Mouse (Mus musculus): ENCODE results near the gene Ankrd55. TPM values are rescaled to one million over a fixed set of nuclear protein-coding genes. Genes with fewer than 3 reads are reported as not detected.
A peak's percentile ranks its signal among the peaks of the same experiment; 100 is the strongest.
"Not testable (repeated sequence)": the region's sequence is repeated elsewhere in the genome, so short reads cannot be mapped to it uniquely, and the experiment has no call there.

Gene Ankrd55
- polyA plus RNA-seq, 1 experiment = 0.74 TPM

DNA sequence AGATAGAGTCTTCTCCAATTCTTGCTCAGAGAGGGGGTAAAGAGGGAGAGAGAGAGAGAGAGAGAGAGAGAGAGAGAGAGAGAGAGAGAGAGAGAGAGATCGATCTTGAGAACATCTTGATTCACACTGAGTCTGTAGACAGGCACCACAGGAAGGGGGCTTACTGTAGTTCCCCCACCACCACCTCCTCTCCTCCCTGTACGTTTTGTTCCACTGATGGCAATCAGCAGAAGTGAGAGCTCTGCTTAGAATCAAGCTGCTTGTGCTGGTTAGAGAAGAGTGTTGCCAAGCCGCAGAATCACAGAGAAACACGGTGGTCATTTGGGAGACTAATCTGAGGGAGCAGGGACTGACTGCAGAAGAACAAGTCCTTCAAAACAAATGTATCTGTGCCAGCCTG lies 1.7 kb downstream of the Ankrd55 start:
- no peak overlapping the region for H3K4me3 ChIP-seq (ENCODE audit: extremely low read depth, insufficient read depth, insufficient read length)
- peaks cover 13% of the 10 kb centered on the region; the same call in 1 of the 2 replicates for H3K4me1 ChIP-seq (ENCODE audit: control insufficient read depth, insufficient read depth, insufficient read length)
- H3K36me3 ChIP-seq (ENCODE audit: control insufficient read depth, insufficient read depth, low read length) = no peaks in the 10 kb centered on the region
- DNase-seq (ENCODE audit: low read depth in 1 of 2, low spot score in 2 of 2) = no peak
- no peak overlapping the region for H3K27ac ChIP-seq (ENCODE audit: insufficient read depth, low read length)
- WGBS = 63% methylated on average over 4 of the region's 4 CpGs
- no peaks in the 10 kb centered on the region for H3K27me3 ChIP-seq (ENCODE audit: control insufficient read depth, insufficient read depth, low read length)
- TF ChIP-seq POLR2A (IDR thresholded peaks at IDR 0.05; ENCODE audit: low read depth, low read length) = no peak
- TF ChIP-seq CTCF (IDR thresholded peaks at IDR 0.05; ENCODE audit: extremely low read depth, insufficient read depth, insufficient read length, insufficient replicate concordance) = no peak

DNA sequence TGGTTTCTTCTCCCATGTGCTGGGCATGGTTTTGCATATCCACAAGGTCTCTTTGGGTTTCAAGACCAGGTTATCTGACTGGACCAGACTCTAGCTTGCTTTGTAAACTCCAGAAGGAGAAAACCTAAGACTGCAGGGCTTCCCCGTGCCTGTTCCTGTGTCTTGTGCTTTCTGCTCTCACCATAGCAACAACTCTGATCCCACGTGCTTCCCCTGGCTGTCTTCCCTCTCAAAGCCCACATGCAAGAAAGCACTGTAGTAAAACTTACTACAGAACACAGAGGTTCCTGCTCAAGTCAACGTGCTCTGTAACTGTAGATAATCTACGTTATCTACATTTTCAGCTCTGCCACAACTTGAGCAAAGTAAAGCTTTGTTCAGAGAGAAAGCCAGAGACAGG lies 4.2 kb downstream of the Ankrd55 start:
- no peaks in the 10 kb centered on the region for H3K27me3 ChIP-seq (ENCODE audit: control insufficient read depth, insufficient read depth, low read length)
- no peak overlapping the region for H3K4me3 ChIP-seq (ENCODE audit: extremely low read depth, insufficient read depth, insufficient read length)
- H3K4me1 ChIP-seq (ENCODE audit: control insufficient read depth, insufficient read depth, insufficient read length) = peaks cover 13% of the 10 kb centered on the region; the same call in 1 of the 2 replicates
- 15% methylated on average over 4 of the region's 4 CpGs for WGBS
- no peak for TF ChIP-seq POLR2A (IDR thresholded peaks at IDR 0.05; ENCODE audit: low read depth, low read length)
- no peak for TF ChIP-seq CTCF (IDR thresholded peaks at IDR 0.05; ENCODE audit: extremely low read depth, insufficient read depth, insufficient read length, insufficient replicate concordance)
- DNase-seq (ENCODE audit: low read depth in 1 of 2, low spot score in 2 of 2) = no peak
- no peaks in the 10 kb centered on the region for H3K36me3 ChIP-seq (ENCODE audit: control insufficient read depth, insufficient read depth, low read length)
- H3K27ac ChIP-seq (ENCODE audit: insufficient read depth, low read length) = no peak overlapping the region

- TF ChIP-seq CTCF (IDR thresholded peaks at IDR 0.05; ENCODE audit: extremely low read depth, insufficient read depth, insufficient read length, insufficient replicate concordance) (no peak), POLR2A (IDR thresholded peaks at IDR 0.05; ENCODE audit: low read depth, low read length) (no peak)
- Histone ChIP-seq H3K4me1 (ENCODE audit: control insufficient read depth, insufficient read depth, insufficient read length) (peaks cover 8% of the 10 kb centered on the region; the same call in 1 of the 2 replicates), H3K4me3 (ENCODE audit: extremely low read depth, insufficient read depth, insufficient read length) (no peak overlapping the region), H3K27ac (ENCODE audit: insufficient read depth, low read length) (no peak overlapping the region), H3K27me3 (ENCODE audit: control insufficient read depth, insufficient read depth, low read length) (no peaks in the 10 kb centered on the region), H3K36me3 (ENCODE audit: control insufficient read depth, insufficient read depth, low read length) (no peaks in the 10 kb centered on the region)
- WGBS = 90% methylated on average over 6 of the region's 6 CpGs
- DNase-seq (ENCODE audit: low read depth in 1 of 2, low spot score in 2 of 2) = no peak
These were observed 4.8 kb downstream of the Ankrd55 start for GRCm38 (mm10) chr13:112293092-112293491.

- TF ChIP-seq POLR2A (IDR thresholded peaks at IDR 0.05; ENCODE audit: low read depth, low read length) (no peak), CTCF (IDR thresholded peaks at IDR 0.05; ENCODE audit: extremely low read depth, insufficient read depth, insufficient read length, insufficient replicate concordance) (no peak)
- H3K4me3 ChIP-seq (ENCODE audit: extremely low read depth, insufficient read depth, insufficient read length) = no peak overlapping the region
- H3K27me3 ChIP-seq (ENCODE audit: control insufficient read depth, insufficient read depth, low read length) = no peaks in the 10 kb centered on the region
- no peak for DNase-seq (ENCODE audit: low read depth in 1 of 2, low spot score in 2 of 2)
- WGBS = 84% methylated on average over 6 of the region's 6 CpGs
- no peak overlapping the region for H3K27ac ChIP-seq (ENCODE audit: insufficient read depth, low read length)
- H3K4me1 ChIP-seq (ENCODE audit: control insufficient read depth, insufficient read depth, insufficient read length) = no peaks in the 10 kb centered on the region
- H3K36me3 ChIP-seq (ENCODE audit: control insufficient read depth, insufficient read depth, low read length) = no peaks in the 10 kb centered on the region
These were observed 6.2 kb downstream of the Ankrd55 start for GRCm38 (mm10) chr13:112294446-112294845.

GRCm38 (mm10) chr13:112297781-112298180 lies 9.5 kb downstream of the Ankrd55 start:
- no peak for DNase-seq (ENCODE audit: low read depth in 1 of 2, low spot score in 2 of 2)
- no peaks in the 10 kb centered on the region for H3K36me3 ChIP-seq (ENCODE audit: control insufficient read depth, insufficient read depth, low read length)
- H3K4me1 ChIP-seq (ENCODE audit: control insufficient read depth, insufficient read depth, insufficient read length) = no peaks in the 10 kb centered on the region
- no peaks in the 10 kb centered on the region for H3K27me3 ChIP-seq (ENCODE audit: control insufficient read depth, insufficient read depth, low read length)
- no peak overlapping the region for H3K4me3 ChIP-seq (ENCODE audit: extremely low read depth, insufficient read depth, insufficient read length)
- H3K27ac ChIP-seq (ENCODE audit: insufficient read depth, low read length) = no peak overlapping the region
- TF ChIP-seq POLR2A (IDR thresholded peaks at IDR 0.05; ENCODE audit: low read depth, low read length) (no peak), CTCF (IDR thresholded peaks at IDR 0.05; ENCODE audit: extremely low read depth, insufficient read depth, insufficient read length, insufficient replicate concordance) (no peak)
- WGBS = 95% methylated on average over 6 of the region's 6 CpGs

- Histone ChIP-seq H3K4me1 (ENCODE audit: control insufficient read depth, insufficient read depth, insufficient read length) (no peaks in the 10 kb centered on the region), H3K27me3 (ENCODE audit: control insufficient read depth, insufficient read depth, low read length) (no peaks in the 10 kb centered on the region), H3K4me3 (ENCODE audit: extremely low read depth, insufficient read depth, insufficient read length) (no peak overlapping the region), H3K27ac (ENCODE audit: insufficient read depth, low read length) (no peak overlapping the region), H3K36me3 (ENCODE audit: control insufficient read depth, insufficient read depth, low read length) (no peaks in the 10 kb centered on the region)
- DNase-seq (ENCODE audit: low read depth in 1 of 2, low spot score in 2 of 2) = no peak
- 91% methylated on average over 2 of the region's 2 CpGs for WGBS
- TF ChIP-seq POLR2A (IDR thresholded peaks at IDR 0.05; ENCODE audit: low read depth, low read length) (no peak), CTCF (IDR thresholded peaks at IDR 0.05; ENCODE audit: extremely low read depth, insufficient read depth, insufficient read length, insufficient replicate concordance) (no peak)
These were observed 15.2 kb downstream of the Ankrd55 start for GRCm38 (mm10) chr13:112303429-112303828.

- WGBS = 14% methylated on average over 1 of the region's 1 CpGs
- Histone ChIP-seq H3K27ac (ENCODE audit: insufficient read depth, low read length) (no peak overlapping the region), H3K4me3 (ENCODE audit: extremely low read depth, insufficient read depth, insufficient read length) (no peak overlapping the region), H3K36me3 (ENCODE audit: control insufficient read depth, insufficient read depth, low read length) (no peaks in the 10 kb centered on the region), H3K4me1 (ENCODE audit: control insufficient read depth, insufficient read depth, insufficient read length) (peaks cover 4% of the 10 kb centered on the region; the same call in 1 of the 2 replicates), H3K27me3 (ENCODE audit: control insufficient read depth, insufficient read depth, low read length) (no peaks in the 10 kb centered on the region)
- TF ChIP-seq POLR2A (IDR thresholded peaks at IDR 0.05; ENCODE audit: low read depth, low read length) (no peak), CTCF (IDR thresholded peaks at IDR 0.05; ENCODE audit: extremely low read depth, insufficient read depth, insufficient read length, insufficient replicate concordance) (peak; percentile 86; the same call in 1 of the 2 replicates)
- peak; percentile 48 to 73 for DNase-seq (ENCODE audit: low read depth in 1 of 2, low spot score in 2 of 2)
These were observed 20.4 kb downstream of the Ankrd55 start for GRCm38 (mm10) chr13:112308672-112309071.

DNA sequence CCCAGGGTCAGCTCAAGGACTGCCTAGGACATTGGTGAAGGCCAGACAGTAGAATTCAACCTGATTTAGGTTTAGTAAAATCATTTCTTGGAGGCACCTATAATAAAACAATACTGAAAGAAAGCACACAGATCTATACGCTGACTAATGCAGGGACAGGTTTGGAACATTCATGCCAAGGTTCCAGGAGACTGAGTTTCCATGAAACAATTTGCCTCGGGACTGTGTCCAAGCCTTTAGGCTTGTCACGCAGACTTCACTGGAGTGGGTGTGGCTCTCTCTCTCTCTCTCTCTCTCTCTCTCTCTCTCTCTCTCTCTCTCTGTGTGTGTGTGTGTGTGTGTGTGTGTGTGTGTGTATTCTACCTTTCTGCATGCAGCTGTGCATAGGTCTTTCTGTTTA lies 23.4 kb downstream of the Ankrd55 start:
- H3K4me1 ChIP-seq (ENCODE audit: control insufficient read depth, insufficient read depth, insufficient read length); H3K27me3 ChIP-seq (ENCODE audit: control insufficient read depth, insufficient read depth, low read length); H3K4me3 ChIP-seq (ENCODE audit: extremely low read depth, insufficient read depth, insufficient read length); H3K36me3 ChIP-seq (ENCODE audit: control insufficient read depth, insufficient read depth, low read length); DNase-seq (ENCODE audit: low read depth in 1 of 2, low spot score in 2 of 2); H3K27ac ChIP-seq (ENCODE audit: insufficient read depth, low read length): not testable (repeated sequence)
- WGBS = 87% methylated on average over 3 of the region's 3 CpGs

Measured in spleen, adult 2 months (tissue).